Mouse (Mus musculus) layer of hippocampus, adult 6 months (tissue): ENCODE results near the gene Scgb1b15. TPM values are rescaled to one million over a fixed set of nuclear protein-coding genes. Genes with fewer than 3 reads are reported as not detected.

ENCODE experiments used
- long read RNA-seq, 2 experiments: library from polyadenylated mRNA; unstranded; transcript quantifications; one replicate each; pipeline ENCODE4 v2.0.0; 2019 to 2020
- polyA plus RNA-seq: library from polyadenylated mRNA; unstranded; fragments of <200 nt; fragmentation: Nextera tagmentation; gene quantifications from 2 replicates; pipeline ENCODE4 v1.2.3, GENCODE M21; 2021

Scgb1b15 gene
- not detected in 2 replicates for polyA plus RNA-seq
- long read RNA-seq, experiment 1, result 0 reads
- long read RNA-seq, experiment 2, result 0 reads

GRCm38 (mm10) chr7:32836254-32836653 is at the start of gene Scgb1b15:
Gene Scgb1b15 (plus strand): TSS chr7:32836554.

GRCm38 (mm10) chr7:32829562-32829961 is 6.8 kb upstream of the Scgb1b15 start, which contains the start of gene Scgb2b15:
Gene Scgb2b15 (minus strand): TSS chr7:32829662.

Other genes with a start within 250 kb of the Scgb1b15 start
- gene Scgb2b15, start 6.9 kb upstream of the Scgb1b15 start, polyA plus RNA-seq, result not detected in 2 replicates
- not detected in 2 replicates for gene Scgb2b17, start 220.0 kb downstream of the Scgb1b15 start, polyA plus RNA-seq
- gene Scgb1b17, start 226.9 kb downstream of the Scgb1b15 start, polyA plus RNA-seq, result not detected in 2 replicates